Mouse (Mus musculus): ENCODE measurements around the gene Gm10570. TPM values are rescaled to one million over a fixed set of nuclear protein-coding genes. Genes with fewer than 3 reads are reported as not detected.

Gene Gm10570
- polyA plus RNA-seq, 1 experiment from 2014 or later, result not detected

DNA sequence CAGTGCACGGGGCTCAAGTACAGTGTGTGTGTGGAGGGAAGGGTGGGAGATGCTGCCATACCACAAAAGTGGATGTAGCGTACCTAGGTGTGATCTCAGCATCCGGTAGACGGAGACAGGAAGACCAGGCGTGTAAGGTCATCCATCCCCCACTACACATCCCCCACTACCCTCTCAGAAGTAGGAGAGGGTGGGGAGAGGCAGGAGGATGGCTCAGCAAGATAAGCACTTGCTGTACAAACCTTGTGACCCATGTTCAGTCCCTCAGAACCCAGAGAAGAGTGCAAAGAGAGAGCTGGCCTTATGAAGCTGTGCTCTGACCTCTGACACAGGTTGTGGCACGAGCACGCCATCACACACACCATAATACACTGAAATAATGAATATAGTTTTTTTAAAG, 13.2 kb upstream of the Gm10570 start:
- no peak for ATAC-seq (ENCODE audit: insufficient number of reproducible peaks, insufficient read depth, low FRiP score, low TSS enrichment, low read depth)
- Histone ChIP-seq H3K36me3 (peaks cover 90% of the 10 kb centered on the region), H3K27me3 (no peaks in the 10 kb centered on the region), H3K4me2 (no peak overlapping the region), H3K27ac (no peak overlapping the region), H3K4me3 (no peak overlapping the region), H3K9ac (no peak overlapping the region), H3K9me3 (no peaks in the 10 kb centered on the region), H3K4me1 (no peaks in the 10 kb centered on the region)
- WGBS, result 90% methylated on average over 7 of the region's 7 CpGs

DNA sequence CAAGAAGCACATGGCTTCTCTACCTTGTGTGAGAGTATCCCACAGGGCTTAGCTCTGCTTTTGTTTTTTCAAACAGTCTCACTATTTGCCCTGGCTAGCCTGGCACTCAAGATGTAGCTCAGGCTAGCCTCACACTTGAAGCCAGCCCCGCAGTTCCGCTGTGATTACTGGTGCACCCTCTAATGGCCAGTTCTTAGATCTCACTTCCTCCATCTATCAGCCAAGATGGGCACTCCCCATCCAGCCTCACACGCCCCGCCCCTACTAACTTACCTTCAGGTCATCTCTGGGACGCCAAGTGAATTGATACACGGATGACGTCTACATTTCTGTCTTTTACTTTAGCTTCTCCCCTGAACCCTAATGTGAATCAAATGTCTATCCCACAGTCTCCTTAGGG, 11.1 kb upstream of the Gm10570 start:
- WGBS, result 82% methylated on average over 7 of the region's 7 CpGs

DNA sequence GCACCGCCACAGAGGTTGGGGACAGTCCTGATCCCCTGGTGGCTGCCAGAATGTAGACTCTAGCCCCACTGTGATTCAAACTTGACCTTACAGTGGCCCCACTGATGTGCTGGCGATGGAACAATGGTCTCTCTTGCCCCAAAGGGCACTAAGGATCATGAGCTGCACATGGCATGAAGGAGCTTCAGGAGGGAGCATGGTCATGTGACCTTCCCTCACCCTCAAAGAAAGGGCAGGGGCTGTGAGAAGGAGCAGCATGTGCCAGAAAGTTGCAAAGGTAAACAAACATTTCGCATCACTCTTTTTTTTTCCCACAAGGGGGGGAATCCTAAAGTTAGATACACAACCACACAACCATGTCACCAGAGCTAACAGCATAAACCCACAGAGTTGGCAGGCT, 9.6 kb upstream of the Gm10570 start:
- H3K9ac ChIP-seq, result no peak overlapping the region
- H3K4me1 ChIP-seq, result no peaks in the 10 kb centered on the region
- no peaks in the 10 kb centered on the region for H3K27me3 ChIP-seq
- H3K27ac ChIP-seq, result no peak overlapping the region
- no peak overlapping the region for H3K4me3 ChIP-seq
- no peaks in the 10 kb centered on the region for H3K9me3 ChIP-seq
- ATAC-seq (ENCODE audit: insufficient number of reproducible peaks, insufficient read depth, low FRiP score, low TSS enrichment, low read depth), result no peak
- H3K36me3 ChIP-seq, result peaks cover 88% of the 10 kb centered on the region
- H3K4me2 ChIP-seq, result no peak overlapping the region
- 64% methylated on average over 3 of the region's 3 CpGs for WGBS

More for the DNA sequence above, 11.1 kb upstream of the Gm10570 start:
- no peak overlapping the region for H3K4me3 ChIP-seq
- peaks cover 88% of the 10 kb centered on the region for H3K36me3 ChIP-seq
- no peak for ATAC-seq (ENCODE audit: insufficient number of reproducible peaks, insufficient read depth, low FRiP score, low TSS enrichment, low read depth)
- H3K9ac ChIP-seq, result no peak overlapping the region
- no peaks in the 10 kb centered on the region for H3K9me3 ChIP-seq
- H3K27ac ChIP-seq, result no peak overlapping the region
- no peak overlapping the region for H3K4me2 ChIP-seq
- no peaks in the 10 kb centered on the region for H3K27me3 ChIP-seq
- no peaks in the 10 kb centered on the region for H3K4me1 ChIP-seq

DNA sequence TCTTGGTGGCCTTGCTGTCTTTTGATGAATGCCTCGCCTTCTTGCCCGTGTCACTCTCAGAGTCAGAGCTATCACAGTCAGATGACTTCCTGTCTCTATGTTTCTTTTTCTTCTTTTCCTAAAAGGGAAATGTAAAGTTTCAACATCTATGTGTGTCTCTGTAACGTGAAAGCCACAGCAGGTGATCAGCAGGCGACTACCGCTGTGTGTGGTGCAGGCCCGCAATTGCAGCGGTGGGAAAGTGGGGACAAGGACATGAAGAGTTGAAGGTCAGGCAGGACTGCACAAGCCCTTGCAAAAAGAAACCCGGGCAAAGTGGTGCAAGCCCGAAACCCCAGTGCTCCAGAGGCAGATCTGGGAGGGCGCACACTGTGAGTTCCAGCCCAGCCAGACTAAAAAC, 8.2 kb upstream of the Gm10570 start:
- H3K4me1 ChIP-seq, result no peaks in the 10 kb centered on the region
- 83% methylated on average over 10 of the region's 10 CpGs for WGBS
- H3K9ac ChIP-seq, result no peak overlapping the region
- H3K36me3 ChIP-seq, result peaks cover 80% of the 10 kb centered on the region
- H3K4me3 ChIP-seq, result no peak overlapping the region
- no peak for ATAC-seq (ENCODE audit: insufficient number of reproducible peaks, insufficient read depth, low FRiP score, low TSS enrichment, low read depth)
- no peak overlapping the region for H3K4me2 ChIP-seq
- H3K27me3 ChIP-seq, result no peaks in the 10 kb centered on the region
- no peak overlapping the region for H3K27ac ChIP-seq
- H3K9me3 ChIP-seq, result no peaks in the 10 kb centered on the region

DNA sequence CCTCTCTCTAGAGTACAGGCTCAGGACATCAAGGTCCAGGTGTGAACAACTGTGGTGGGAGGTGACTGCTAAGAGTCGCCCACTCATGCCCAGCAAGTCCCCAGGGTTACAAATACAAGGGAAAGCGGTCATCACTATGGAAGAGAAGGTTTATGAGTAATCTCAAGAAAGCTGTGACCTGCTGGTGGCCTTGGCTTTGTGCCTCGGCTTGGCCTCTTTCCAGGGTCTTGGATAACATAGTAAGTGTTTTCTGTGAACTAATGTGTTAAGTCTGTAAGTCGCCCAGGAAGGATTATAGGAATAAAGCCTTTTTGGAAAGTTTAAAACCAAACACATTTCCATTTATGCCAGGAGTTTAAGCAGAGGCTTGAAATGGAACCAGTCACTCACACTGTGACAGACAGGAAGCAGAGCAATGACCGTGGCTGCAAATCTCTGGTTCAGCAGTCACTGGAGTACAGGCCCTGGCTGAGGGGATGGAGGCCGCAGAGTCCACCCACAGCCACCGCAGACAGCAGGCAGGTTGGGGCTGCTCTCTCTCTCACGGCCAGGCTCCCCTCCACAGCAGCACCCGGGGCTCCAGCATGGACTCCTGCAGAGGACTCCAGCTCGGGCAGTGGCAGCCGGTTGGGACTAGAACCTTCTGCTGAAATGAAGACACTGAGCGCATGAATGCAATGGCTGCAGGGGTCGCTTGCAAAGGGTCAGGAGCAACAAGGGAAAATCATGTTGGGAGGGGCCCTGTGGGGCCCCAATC, 7.5 kb upstream of the Gm10570 start:
- Histone ChIP-seq H3K9me3 (no peaks in the 10 kb centered on the region), H3K4me2 (no peak overlapping the region), H3K9ac (no peak overlapping the region), H3K36me3 (peaks cover 76% of the 10 kb centered on the region), H3K27me3 (peaks cover 4% of the 10 kb centered on the region; the same call in 1 of the 2 replicates), H3K4me1 (no peaks in the 10 kb centered on the region), H3K27ac (no peak overlapping the region), H3K4me3 (no peak overlapping the region)
- WGBS, result 80% methylated on average over 13 of the region's 13 CpGs
- ATAC-seq (ENCODE audit: insufficient number of reproducible peaks, insufficient read depth, low FRiP score, low TSS enrichment, low read depth), result 0 out of 2 replicates have a peak, but pooled peaks have one; percentile 22

DNA sequence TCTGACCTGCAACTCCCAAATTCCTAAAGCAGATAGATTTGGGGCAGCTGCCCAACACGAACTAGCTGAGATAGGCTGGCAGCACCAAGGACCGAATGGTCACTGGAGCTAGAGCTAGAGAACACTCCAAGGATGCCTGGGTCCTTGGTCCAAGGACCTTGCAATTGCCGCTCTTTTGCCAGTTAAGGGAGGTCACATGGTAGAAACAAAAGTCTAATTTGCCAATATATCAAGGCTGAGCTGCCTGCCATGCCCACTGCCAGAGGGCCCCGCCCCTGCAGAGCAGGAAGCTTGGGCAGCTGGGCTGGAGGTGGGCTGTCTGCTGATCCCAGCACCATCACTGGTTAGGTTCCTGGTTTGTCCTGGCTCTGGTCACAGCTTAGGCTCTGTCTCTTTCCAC, 5.1 kb upstream of the Gm10570 start:
- peaks cover 28% of the 10 kb centered on the region for H3K27me3 ChIP-seq
- H3K9me3 ChIP-seq, result no peaks in the 10 kb centered on the region
- H3K4me3 ChIP-seq, result no peak overlapping the region
- no peak overlapping the region for H3K27ac ChIP-seq
- H3K4me2 ChIP-seq, result no peak overlapping the region
- H3K36me3 ChIP-seq, result peaks cover 56% of the 10 kb centered on the region
- H3K4me1 ChIP-seq, result peaks cover 5% of the 10 kb centered on the region
- no peak overlapping the region for H3K9ac ChIP-seq
- no peak for ATAC-seq (ENCODE audit: insufficient number of reproducible peaks, insufficient read depth, low FRiP score, low TSS enrichment, low read depth)
- 89% methylated on average over 4 of the region's 4 CpGs for WGBS

DNA sequence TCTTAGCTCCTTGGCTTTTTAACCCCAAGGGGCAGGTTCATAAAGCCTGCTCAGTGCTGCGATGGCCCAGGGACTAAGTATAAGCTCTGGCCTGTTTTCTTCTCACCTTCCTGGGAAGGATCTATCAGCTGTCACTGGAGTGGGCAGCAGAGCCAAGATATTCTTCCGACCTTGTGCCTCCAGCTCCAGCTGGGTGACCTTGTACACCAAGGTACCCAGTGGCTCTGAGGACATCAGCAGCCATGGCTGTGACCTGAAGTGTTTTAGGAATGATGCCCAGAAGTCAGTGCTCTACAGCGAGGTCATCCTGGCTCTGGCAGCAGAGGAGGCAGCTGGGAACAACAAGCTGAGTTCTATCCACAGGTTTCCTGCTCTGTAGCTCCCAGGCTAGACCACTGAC, 4.1 kb upstream of the Gm10570 start:
- Histone ChIP-seq H3K27me3 (peaks cover 38% of the 10 kb centered on the region), H3K27ac (no peak overlapping the region), H3K4me1 (peaks cover 9% of the 10 kb centered on the region), H3K36me3 (peaks cover 46% of the 10 kb centered on the region), H3K4me2 (no peak overlapping the region), H3K9ac (no peak overlapping the region), H3K4me3 (no peak overlapping the region), H3K9me3 (no peaks in the 10 kb centered on the region)
- WGBS, result 89% methylated on average over 3 of the region's 3 CpGs
- no peak for ATAC-seq (ENCODE audit: insufficient number of reproducible peaks, insufficient read depth, low FRiP score, low TSS enrichment, low read depth)

DNA sequence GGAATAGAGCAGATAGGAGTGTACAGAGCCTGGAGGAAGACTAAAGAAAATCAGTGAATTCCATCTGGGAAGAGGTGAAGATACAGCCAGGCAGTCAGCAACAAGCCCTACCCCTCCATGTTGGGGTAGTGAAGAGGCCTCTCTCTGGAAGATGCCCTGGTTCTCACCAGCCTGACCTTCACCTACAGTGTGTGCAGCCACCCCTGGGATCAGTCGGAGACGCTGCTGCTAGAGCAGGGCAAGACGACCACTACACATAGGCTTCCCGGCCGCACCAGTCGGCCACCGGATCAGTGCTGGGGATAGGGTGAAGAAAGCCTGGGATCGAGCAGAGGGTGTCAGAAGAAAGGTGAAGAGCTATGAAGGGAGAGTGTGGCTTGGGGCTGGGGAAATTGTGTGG, 780 bp upstream of the Gm10570 start:
- Histone ChIP-seq H3K4me3 (peak overlapping the region; percentile 51), H3K27ac (no peak overlapping the region), H3K9me3 (no peaks in the 10 kb centered on the region), H3K27me3 (peaks cover 56% of the 10 kb centered on the region), H3K9ac (peak overlapping the region; percentile 69), H3K4me2 (peak overlapping the region; percentile 90), H3K4me1 (peaks cover 11% of the 10 kb centered on the region), H3K36me3 (peaks cover 18% of the 10 kb centered on the region)
- 60% methylated on average over 8 of the region's 8 CpGs for WGBS
- ATAC-seq (ENCODE audit: insufficient number of reproducible peaks, insufficient read depth, low FRiP score, low TSS enrichment, low read depth), result no peak

DNA sequence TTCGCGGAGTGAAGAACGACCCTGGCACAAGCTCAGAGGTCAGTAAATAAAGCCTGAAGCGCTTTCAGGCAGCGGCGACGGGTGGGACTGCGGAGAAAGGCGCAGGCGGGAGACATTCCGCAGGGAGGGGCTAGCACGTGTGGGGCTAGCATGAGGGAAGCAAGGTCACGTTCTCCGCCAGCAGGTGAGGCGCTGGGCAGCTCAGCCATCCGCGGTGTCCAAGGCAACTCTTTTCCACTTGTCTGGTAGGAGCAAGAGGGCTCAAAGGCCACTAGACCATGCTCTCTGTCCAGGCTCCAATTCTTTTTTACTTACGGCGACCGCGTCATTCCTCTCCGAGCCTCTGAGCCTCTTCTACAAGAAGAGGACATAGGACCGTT, 633 bp downstream of the Gm10570 start:
- Histone ChIP-seq H3K4me3 (peak overlapping the region; percentile 51), H3K9ac (peak overlapping the region; percentile 69), H3K9me3 (no peaks in the 10 kb centered on the region), H3K36me3 (peaks cover 4% of the 10 kb centered on the region; the same call in 1 of the 2 replicates), H3K27ac (no peak overlapping the region), H3K27me3 (peaks cover 59% of the 10 kb centered on the region), H3K4me2 (peak overlapping the region; percentile 90), H3K4me1 (peaks cover 11% of the 10 kb centered on the region)
- under 1% methylated on average over 23 of the region's 23 CpGs for WGBS
- ATAC-seq (ENCODE audit: insufficient number of reproducible peaks, insufficient read depth, low FRiP score, low TSS enrichment, low read depth), result no peak

DNA sequence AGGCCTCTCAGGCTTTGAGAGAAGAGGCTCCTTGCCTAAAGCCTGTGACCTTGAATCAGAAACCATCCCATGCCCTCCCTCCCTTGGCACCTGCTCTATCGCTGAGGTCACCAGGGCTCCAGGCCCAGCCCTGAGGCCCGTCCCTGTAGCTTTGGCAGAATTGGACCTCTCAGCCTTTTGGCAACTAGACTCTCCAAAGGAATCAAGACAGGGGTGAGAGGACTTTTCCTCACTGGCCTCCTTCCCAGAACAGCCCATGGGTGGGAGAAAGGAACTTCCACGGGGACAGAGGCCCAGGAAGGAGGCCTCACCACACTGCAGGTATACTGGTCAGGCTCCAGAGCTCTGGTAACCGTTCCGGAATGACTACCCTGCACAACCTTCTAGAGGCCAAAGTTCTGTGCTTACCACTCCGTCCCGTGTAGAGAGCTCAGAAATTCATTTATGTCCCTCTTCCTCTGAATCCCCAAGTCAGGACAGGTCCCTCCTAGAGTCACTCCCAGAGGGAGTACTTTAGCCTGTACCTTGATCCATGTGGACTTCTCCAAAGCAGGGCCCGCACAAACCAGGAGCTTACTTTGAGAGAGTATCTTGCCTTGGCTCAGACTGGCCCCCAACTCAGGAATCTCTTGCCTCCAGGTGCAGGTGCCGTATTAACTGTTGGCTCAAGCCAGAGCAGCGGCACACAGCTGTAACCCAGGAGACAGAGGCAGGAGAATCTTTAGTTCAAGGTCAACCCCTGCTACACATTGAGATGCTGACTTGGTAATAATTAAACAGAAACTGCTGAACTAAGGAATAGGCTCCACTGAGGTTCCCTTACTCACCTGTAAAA, 1.5 kb downstream of the Gm10570 start:
- H3K27ac ChIP-seq, result no peak overlapping the region
- no peak overlapping the region for H3K4me3 ChIP-seq
- WGBS, result 74% methylated on average over 10 of the region's 10 CpGs
- H3K4me1 ChIP-seq, result peaks cover 11% of the 10 kb centered on the region
- H3K27me3 ChIP-seq, result peaks cover 59% of the 10 kb centered on the region
- H3K4me2 ChIP-seq, result peak overlapping the region; percentile 90
- no peaks in the 10 kb centered on the region for H3K36me3 ChIP-seq
- H3K9me3 ChIP-seq, result no peaks in the 10 kb centered on the region
- no peak overlapping the region for H3K9ac ChIP-seq
- no peak for ATAC-seq (ENCODE audit: insufficient number of reproducible peaks, insufficient read depth, low FRiP score, low TSS enrichment, low read depth)

DNA sequence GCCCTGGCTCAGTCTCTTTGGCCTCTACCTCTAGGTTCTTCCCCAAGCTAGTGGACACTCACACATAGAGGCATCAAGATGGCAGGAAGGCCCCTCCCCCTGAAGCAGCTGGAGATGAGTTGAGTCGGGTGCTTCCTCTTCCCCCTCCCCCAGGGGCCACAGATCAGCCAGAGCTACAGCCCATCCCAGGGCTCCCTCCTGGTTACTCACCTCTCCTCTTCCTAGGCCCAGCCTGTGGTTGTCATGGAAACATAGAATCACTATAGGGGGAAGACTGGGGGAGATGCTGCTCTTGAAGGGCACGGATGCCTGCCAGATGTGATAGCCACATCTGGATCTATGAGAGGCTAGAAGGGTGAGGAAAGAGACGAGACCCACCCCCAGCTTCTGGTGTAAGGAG, 3.7 kb downstream of the Gm10570 start:
- H3K4me3 ChIP-seq, result no peak overlapping the region
- whole genome bisulfite sequencing, result 18% methylated on average over 3 of the region's 3 CpGs
- H3K27ac ChIP-seq, result no peak overlapping the region
- no peak for ATAC-seq (ENCODE audit: insufficient number of reproducible peaks, insufficient read depth, low FRiP score, low TSS enrichment, low read depth)
- no peaks in the 10 kb centered on the region for H3K36me3 ChIP-seq
- H3K4me1 ChIP-seq, result peaks cover 11% of the 10 kb centered on the region
- no peak overlapping the region for H3K9ac ChIP-seq
- no peaks in the 10 kb centered on the region for H3K9me3 ChIP-seq
- no peak overlapping the region for H3K4me2 ChIP-seq
- H3K27me3 ChIP-seq, result peaks cover 43% of the 10 kb centered on the region

Measured in embryonic facial prominence, embryonic 13.5 days (tissue).